Mouse (Mus musculus) E14TG2a.4 (cell line): ENCODE data around the gene Daxx.

Experiments used
- H3K27me3 ChIP-seq: 2 replicates; pipeline ENCODE4 v1.6.1; 2014; ENCODE audit warnings: low read length, control low read depth; ENCODE audit not compliant: insufficient read depth
- H3K36me3 ChIP-seq: 2 replicates; pipeline ENCODE4 v1.6.1; 2014; ENCODE audit warnings: low read length, control low read depth; ENCODE audit not compliant: insufficient read depth
- H3K4me1 ChIP-seq: replicated peaks from 2 replicates; pipeline ENCODE4 v1.6.1; 2014; ENCODE audit warnings: low read depth, low read length, control low read depth
- H3K4me3 ChIP-seq: replicated peaks from 2 replicates; pipeline ENCODE4 v1.5.1; 2014; ENCODE audit warnings: mild to moderate bottlenecking, low read length
- H3K9me3 ChIP-seq: 2 replicates; pipeline ENCODE4 v1.6.1; 2014; ENCODE audit warnings: low read length, control low read depth
- CTCF ChIP-seq: conservative IDR thresholded peaks from 2 replicates; pipeline ENCODE4 v1.5.1; 2014; ENCODE audit warnings: low read length
- NANOG ChIP-seq: IDR thresholded peaks from 2 replicates; pipeline ENCODE4 v1.6.1; 2014; ENCODE audit warnings: borderline replicate concordance, low read length, mixed read lengths
- POU5F1 ChIP-seq: IDR thresholded peaks from 2 replicates; pipeline ENCODE4 v1.6.1; 2014; ENCODE audit warnings: low read length, borderline replicate concordance

Gene Daxx

GRCm38 (mm10) chr17:33952879-33953278 lies 43.7 kb downstream of the Daxx start:
- Histone ChIP-seq H3K9me3 (no peaks in the 10 kb centered on the region), H3K27me3 (no peaks in the 10 kb centered on the region), H3K4me3 (peak overlapping the region; percentile 95), H3K4me1 (peaks cover 70% of the 10 kb centered on the region), H3K36me3 (peaks cover 74% of the 10 kb centered on the region)
- TF ChIP-seq NANOG = no peak
- no peak for TF ChIP-seq CTCF
- no peak for TF ChIP-seq POU5F1

GRCm38 (mm10) chr17:33953310-33953709 lies 44.1 kb downstream of the Daxx start:
- Histone ChIP-seq H3K4me1 (peaks cover 66% of the 10 kb centered on the region), H3K9me3 (no peaks in the 10 kb centered on the region), H3K4me3 (peak overlapping the region; percentile 95), H3K27me3 (no peaks in the 10 kb centered on the region), H3K36me3 (peaks cover 74% of the 10 kb centered on the region)
- no peak for TF ChIP-seq NANOG
- TF ChIP-seq CTCF = no peak
- no peak for TF ChIP-seq POU5F1

GRCm38 (mm10) chr17:33953961-33954565 lies 44.8 kb downstream of the Daxx start:
- H3K4me3 ChIP-seq = peak overlapping the region; percentile 95
- TF ChIP-seq CTCF (no peak), NANOG (no peak), POU5F1 (no peak)
- H3K4me1 ChIP-seq = peaks cover 58% of the 10 kb centered on the region
- H3K9me3 ChIP-seq = no peaks in the 10 kb centered on the region
- H3K36me3 ChIP-seq = peaks cover 74% of the 10 kb centered on the region
- H3K27me3 ChIP-seq = no peaks in the 10 kb centered on the region

- H3K4me3 ChIP-seq = peak overlapping the region; percentile 95
- H3K9me3 ChIP-seq = no peaks in the 10 kb centered on the region
- H3K27me3 ChIP-seq = no peaks in the 10 kb centered on the region
- H3K4me1 ChIP-seq = peaks cover 54% of the 10 kb centered on the region
- TF ChIP-seq CTCF = no peak
- TF ChIP-seq POU5F1 = no peak
- TF ChIP-seq NANOG = no peak
- peaks cover 74% of the 10 kb centered on the region for H3K36me3 ChIP-seq
Observed at GRCm38 (mm10) chr17:33954646-33955554, 45.7 kb downstream of the Daxx start.

GRCm38 (mm10) chr17:33955555-33956214 lies 46.5 kb downstream of the Daxx start, which contains the start of the genes Vps52 and Rps18:
Gene Vps52, plus strand, starts transcription at chr17:33955812.
Gene Rps18, minus strand, starts transcription at chr17:33956001.
- H3K9me3 ChIP-seq = no peaks in the 10 kb centered on the region
- H3K4me1 ChIP-seq = peaks cover 48% of the 10 kb centered on the region
- TF ChIP-seq NANOG (no peak), CTCF (no peak), POU5F1 (no peak; the same call in 1 of the 2 replicates)
- no peaks in the 10 kb centered on the region for H3K27me3 ChIP-seq
- H3K36me3 ChIP-seq = peaks cover 74% of the 10 kb centered on the region
- peak within 1 kb of the TSS; percentile 95 for H3K4me3 ChIP-seq

- TF ChIP-seq NANOG (no peak), CTCF (no peak), POU5F1 (no peak)
- peaks cover 42% of the 10 kb centered on the region for H3K4me1 ChIP-seq
- peak overlapping the region; percentile 95 for H3K4me3 ChIP-seq
- H3K36me3 ChIP-seq = peaks cover 80% of the 10 kb centered on the region
- no peaks in the 10 kb centered on the region for H3K9me3 ChIP-seq
- H3K27me3 ChIP-seq = no peaks in the 10 kb centered on the region
Observed at GRCm38 (mm10) chr17:33956336-33956735, 47.1 kb downstream of the Daxx start.

GRCm38 (mm10) chr17:33957493-33957892 lies 48.3 kb downstream of the Daxx start:
- H3K4me1 ChIP-seq = peaks cover 36% of the 10 kb centered on the region
- peaks cover 80% of the 10 kb centered on the region for H3K36me3 ChIP-seq
- TF ChIP-seq NANOG (no peak), CTCF (no peak), POU5F1 (no peak)
- no peaks in the 10 kb centered on the region for H3K9me3 ChIP-seq
- H3K27me3 ChIP-seq = no peaks in the 10 kb centered on the region
- H3K4me3 ChIP-seq = no peak overlapping the region

GRCm38 (mm10) chr17:33958451-33958850 lies 49.2 kb downstream of the Daxx start:
- Histone ChIP-seq H3K4me3 (no peak overlapping the region), H3K36me3 (peaks cover 80% of the 10 kb centered on the region), H3K9me3 (no peaks in the 10 kb centered on the region), H3K27me3 (no peaks in the 10 kb centered on the region), H3K4me1 (peaks cover 27% of the 10 kb centered on the region)
- no peak for TF ChIP-seq CTCF
- no peak for TF ChIP-seq NANOG
- no peak for TF ChIP-seq POU5F1
